Mouse (Mus musculus) hindbrain, embryonic 14.5 days (tissue): ENCODE results near the gene Dgkb. TPM values are rescaled to one million over a fixed set of nuclear protein-coding genes. Genes with fewer than 3 reads are reported as not detected.

Experiments
- ATAC-seq: fragments of 200-750 bp; cut with Nextera tagmentation; 2 replicates; pipeline ENCODE4 v1.8.0; 2017; ENCODE audit warnings: moderate number of reproducible peaks, mild to moderate bottlenecking, moderate TSS enrichment, moderate library complexity; ENCODE audit not compliant: low FRiP score
- DNase-seq: peaks from one replicate; pipeline ENCODE4 v3.0.0-alpha.2; 2015; ENCODE audit warnings: low spot score
- H3K27ac ChIP-seq: fragments of 300-500 bp; sonication (generic); 2 replicates; pipeline ENCODE4 v1.5.1; 2014; ENCODE audit warnings: mild to moderate bottlenecking, moderate library complexity
- H3K27me3 ChIP-seq: fragments of 300-500 bp; sonication (generic); 2 replicates; pipeline ENCODE4 v1.6.1; 2014; ENCODE audit warnings: mild to moderate bottlenecking, low read length, mixed read lengths; ENCODE audit not compliant: control insufficient read depth, insufficient read depth
- H3K36me3 ChIP-seq: fragments of 300-500 bp; sonication (generic); replicated peaks from 2 replicates; pipeline ENCODE4 v1.6.1; 2014; ENCODE audit not compliant: control insufficient read depth, insufficient read depth
- H3K4me1 ChIP-seq: fragments of 300-500 bp; sonication (generic); replicated peaks from 2 replicates; pipeline ENCODE4 v1.6.1; 2014; ENCODE audit warnings: antibody characterized with exemption, low read length, mixed read lengths; ENCODE audit not compliant: control insufficient read depth, insufficient read depth
- H3K4me2 ChIP-seq: fragments of 300-500 bp; sonication (generic); replicated peaks from 2 replicates; pipeline ENCODE4 v1.6.1; 2014; ENCODE audit warnings: mild to moderate bottlenecking, moderate library complexity
- H3K4me3 ChIP-seq: fragments of 300-500 bp; sonication (generic); replicated peaks from 2 replicates; pipeline ENCODE4 v1.5.1; 2014; ENCODE audit warnings: mild to moderate bottlenecking, low read length
- H3K9ac ChIP-seq: fragments of 300-500 bp; sonication (generic); 2 replicates; pipeline ENCODE4 v1.6.1; 2014
- H3K9me3 ChIP-seq: fragments of 300-500 bp; sonication (generic); 2 replicates; pipeline ENCODE4 v1.6.1; 2016; ENCODE audit warnings: low read length; ENCODE audit not compliant: control insufficient read depth
- WGBS: fragments of 180-500 bp; shearing (Covaris S2); extraction: QIAGEN DNeasy Blood & Tissue Kit; methylation state at CpG from one replicate; pipeline ENCODE4 v1.1.7; 2014; 5-methylcytosine and 5-hydroxymethylcytosine counted together
- polyA plus RNA-seq: library from polyadenylated mRNA; unstranded; fragments of >200 nt; fragmentation: Nextera tagmentation; extraction: Ambion mirVana; gene quantifications from 2 replicates; pipeline ENCODE4 v1.2.1, GENCODE M21; 2014

Dgkb gene
- polyA plus RNA-seq, 1 experiment from 2014 or later: 7.5 TPM

DNA sequence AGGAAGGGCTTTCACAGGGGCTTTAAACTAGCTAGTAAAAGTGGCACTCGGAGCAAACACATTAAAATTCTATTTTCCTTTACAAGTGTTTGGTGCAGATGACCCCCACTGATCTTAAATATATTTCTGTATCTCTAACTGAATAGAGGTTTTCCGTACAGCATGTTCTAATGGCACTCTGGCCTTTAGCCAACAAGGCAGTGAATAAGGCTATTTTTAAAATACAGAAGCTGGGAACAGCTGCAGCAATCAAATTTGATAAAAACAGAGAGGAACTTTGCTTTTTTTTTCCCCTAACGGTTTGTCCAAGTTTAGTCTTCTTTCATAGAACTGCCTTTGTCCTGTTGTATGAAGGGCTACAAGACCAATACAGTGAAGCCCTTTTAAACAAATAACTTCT is 776.5 kb downstream of the Dgkb start:
- 0 out of 2 replicates have a peak, but pooled peaks cover 3% of the 10 kb centered on the region for H3K4me1 ChIP-seq
- no peak overlapping the region for H3K9ac ChIP-seq
- DNase-seq (no peak), ATAC-seq (no peak)
- no peak overlapping the region for H3K4me2 ChIP-seq
- H3K9me3 ChIP-seq: no peaks in the 10 kb centered on the region
- no peaks in the 10 kb centered on the region for H3K27me3 ChIP-seq
- no peaks in the 10 kb centered on the region for H3K36me3 ChIP-seq
- 36% methylated on average over 3 of the region's 3 CpGs for WGBS
- no peak overlapping the region for H3K27ac ChIP-seq
- no peak overlapping the region for H3K4me3 ChIP-seq

- H3K4me1 ChIP-seq: 0 out of 2 replicates have a peak, but pooled peaks cover 3% of the 10 kb centered on the region
- DNase-seq (no peak), ATAC-seq (peak; percentile 81)
- H3K27me3 ChIP-seq: no peaks in the 10 kb centered on the region
- H3K9ac ChIP-seq: no peak overlapping the region
- no peak overlapping the region for H3K4me2 ChIP-seq
- 20% methylated on average over 7 of the region's 7 CpGs for WGBS
- H3K9me3 ChIP-seq: no peaks in the 10 kb centered on the region
- 0 out of 2 replicates have a peak overlapping the region, but pooled peaks have one; percentile 14 for H3K27ac ChIP-seq
- H3K4me3 ChIP-seq: no peak overlapping the region
- H3K36me3 ChIP-seq: no peaks in the 10 kb centered on the region
Measured at GRCm38 (mm10) chr12:38596416-38597062, 779.0 kb downstream of the Dgkb start.

GRCm38 (mm10) chr12:38598096-38598495 is 780.6 kb downstream of the Dgkb start:
- WGBS: 22% methylated on average over 2 of the region's 2 CpGs
- H3K4me1 ChIP-seq: 0 out of 2 replicates have a peak, but pooled peaks cover 3% of the 10 kb centered on the region
- H3K27ac ChIP-seq: no peak overlapping the region
- no peaks in the 10 kb centered on the region for H3K36me3 ChIP-seq
- H3K9ac ChIP-seq: no peak overlapping the region
- no peak overlapping the region for H3K4me2 ChIP-seq
- DNase-seq (no peak), ATAC-seq (peak; percentile 72)
- no peaks in the 10 kb centered on the region for H3K27me3 ChIP-seq
- no peak overlapping the region for H3K4me3 ChIP-seq
- no peaks in the 10 kb centered on the region for H3K9me3 ChIP-seq

- Histone ChIP-seq H3K9me3 (no peaks in the 10 kb centered on the region), H3K27ac (no peak overlapping the region), H3K4me1 (0 out of 2 replicates have a peak, but pooled peaks cover 3% of the 10 kb centered on the region), H3K4me2 (no peak overlapping the region), H3K27me3 (no peaks in the 10 kb centered on the region), H3K4me3 (no peak overlapping the region), H3K9ac (no peak overlapping the region), H3K36me3 (no peaks in the 10 kb centered on the region)
- no peak for ATAC-seq
- no peak for DNase-seq
- WGBS: 92% methylated on average over 3 of the region's 3 CpGs
Measured at GRCm38 (mm10) chr12:38600165-38600845, 782.8 kb downstream of the Dgkb start.

DNA sequence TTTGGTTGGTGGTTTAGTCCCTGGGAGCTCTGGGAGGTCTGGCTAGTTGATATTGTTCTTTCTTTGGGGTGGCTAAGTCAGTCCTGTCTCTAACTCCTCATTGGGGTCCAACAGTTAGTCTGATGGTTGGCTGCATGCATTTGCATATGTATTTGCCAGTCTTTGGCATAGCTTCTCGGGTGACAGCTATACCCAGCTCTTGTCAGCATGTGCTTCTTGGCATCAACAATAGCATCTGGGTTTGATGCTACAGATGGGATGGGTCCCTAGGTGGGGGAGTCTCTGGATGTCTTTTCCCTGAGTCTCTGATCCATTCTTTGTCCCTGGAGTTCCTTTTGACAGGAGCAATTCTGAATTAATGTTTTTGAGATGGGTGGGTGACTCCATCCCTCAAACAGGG is 790.6 kb downstream of the Dgkb start:
- H3K36me3 ChIP-seq: no peaks in the 10 kb centered on the region
- H3K4me1 ChIP-seq: no peaks in the 10 kb centered on the region
- H3K4me3 ChIP-seq: no peak overlapping the region
- no peak for ATAC-seq
- H3K9ac ChIP-seq: no peak overlapping the region
- H3K9me3 ChIP-seq: no peaks in the 10 kb centered on the region
- 48% methylated on average over 1 of the region's 1 CpGs for WGBS
- no peak for DNase-seq
- no peak overlapping the region for H3K4me2 ChIP-seq
- H3K27ac ChIP-seq: no peak overlapping the region
- H3K27me3 ChIP-seq: no peaks in the 10 kb centered on the region

- no peak for DNase-seq
- 82% methylated on average over 3 of the region's 3 CpGs for WGBS
- Histone ChIP-seq H3K4me1 (no peaks in the 10 kb centered on the region), H3K4me2 (no peak overlapping the region), H3K4me3 (no peak overlapping the region), H3K9me3 (no peaks in the 10 kb centered on the region), H3K9ac (no peak overlapping the region), H3K36me3 (no peaks in the 10 kb centered on the region), H3K27me3 (no peaks in the 10 kb centered on the region), H3K27ac (no peak overlapping the region)
- no peak for ATAC-seq
Measured at GRCm38 (mm10) chr12:38668265-38668664, 850.7 kb downstream of the Dgkb start.
